Mouse (Mus musculus): ENCODE measurements at regions not wholly inside any gene's neighbourhood (a gene's known extent, or its start where the extent isn't known, plus 50 kb on each side); places are given as distances from the start of the nearest gene placed in this dataset.

GRCm38 (mm10) chr10:98702470-98703215 lies 211.6 kb upstream of the Atp2b1 start:
- Histone ChIP-seq H3K9me3 (ENCODE audit: control insufficient read depth, low read length) (no peaks in the 10 kb centered on the region), H3K27ac (no peak overlapping the region), H3K36me3 (replicated peaks; ENCODE audit: control insufficient read depth, insufficient read depth) (no peaks in the 10 kb centered on the region), H3K27me3 (ENCODE audit: control insufficient read depth, insufficient read depth, low read length) (no peaks in the 10 kb centered on the region), H3K4me2 (replicated peaks) (no peak overlapping the region), H3K4me3 (replicated peaks; ENCODE audit: low read length) (no peak overlapping the region), H3K9ac (no peak overlapping the region), H3K4me1 (replicated peaks; ENCODE audit: control insufficient read depth, insufficient read depth, low read length) (no peaks in the 10 kb centered on the region)
- ATAC-seq (ENCODE audit: low FRiP score): no peak
- 88% methylated on average over 5 of the region's 5 CpGs for WGBS
- no peak for DNase-seq (ENCODE audit: low spot score)

GRCm38 (mm10) chr10:98703642-98704293 lies 210.4 kb upstream of the Atp2b1 start:
- WGBS: 65% methylated on average over 2 of the region's 2 CpGs
- Histone ChIP-seq H3K4me3 (replicated peaks; ENCODE audit: low read length) (no peak overlapping the region), H3K4me2 (replicated peaks) (no peak overlapping the region), H3K9ac (no peak overlapping the region), H3K4me1 (replicated peaks; ENCODE audit: control insufficient read depth, insufficient read depth, low read length) (no peaks in the 10 kb centered on the region), H3K27ac (no peak overlapping the region), H3K27me3 (ENCODE audit: control insufficient read depth, insufficient read depth, low read length) (no peaks in the 10 kb centered on the region), H3K36me3 (replicated peaks; ENCODE audit: control insufficient read depth, insufficient read depth) (no peaks in the 10 kb centered on the region), H3K9me3 (ENCODE audit: control insufficient read depth, low read length) (no peaks in the 10 kb centered on the region)
- ATAC-seq (ENCODE audit: low FRiP score): no peak
- no peak for DNase-seq (ENCODE audit: low spot score)

- no peaks in the 10 kb centered on the region for H3K27me3 ChIP-seq (ENCODE audit: control insufficient read depth, insufficient read depth, low read length)
- H3K4me3 ChIP-seq (replicated peaks; ENCODE audit: low read length): no peak overlapping the region
- no peaks in the 10 kb centered on the region for H3K9me3 ChIP-seq (ENCODE audit: control insufficient read depth, low read length)
- H3K27ac ChIP-seq: no peak overlapping the region
- no peak overlapping the region for H3K4me2 ChIP-seq (replicated peaks)
- no peak overlapping the region for H3K9ac ChIP-seq
- DNase-seq (ENCODE audit: low spot score): no peak
- WGBS: 91% methylated on average over 6 of the region's 6 CpGs
- H3K4me1 ChIP-seq (replicated peaks; ENCODE audit: control insufficient read depth, insufficient read depth, low read length): no peaks in the 10 kb centered on the region
- no peak for ATAC-seq (ENCODE audit: low FRiP score)
- H3K36me3 ChIP-seq (replicated peaks; ENCODE audit: control insufficient read depth, insufficient read depth): no peaks in the 10 kb centered on the region
These were observed 209.6 kb upstream of the Atp2b1 start for GRCm38 (mm10) chr10:98704559-98704958.

GRCm38 (mm10) chr10:98717856-98718255 lies 196.3 kb upstream of the Atp2b1 start:
- Histone ChIP-seq H3K27ac (no peak overlapping the region), H3K4me2 (replicated peaks) (no peak overlapping the region), H3K9ac (no peak overlapping the region), H3K9me3 (ENCODE audit: control insufficient read depth, low read length) (no peaks in the 10 kb centered on the region), H3K4me1 (replicated peaks; ENCODE audit: control insufficient read depth, insufficient read depth, low read length) (no peaks in the 10 kb centered on the region), H3K36me3 (replicated peaks; ENCODE audit: control insufficient read depth, insufficient read depth) (no peaks in the 10 kb centered on the region), H3K4me3 (replicated peaks; ENCODE audit: low read length) (no peak overlapping the region), H3K27me3 (ENCODE audit: control insufficient read depth, insufficient read depth, low read length) (no peaks in the 10 kb centered on the region)
- ATAC-seq (ENCODE audit: low FRiP score) (no peak), DNase-seq (ENCODE audit: low spot score) (no peak)
- 90% methylated on average over 4 of the region's 4 CpGs for WGBS

- no peak for ATAC-seq (ENCODE audit: low FRiP score)
- 84% methylated on average over 4 of the region's 4 CpGs for WGBS
These were observed 195.5 kb upstream of the Atp2b1 start for GRCm38 (mm10) chr10:98718706-98719105.

GRCm38 (mm10) chr10:98720256-98721005 lies 193.8 kb upstream of the Atp2b1 start:
- no peak overlapping the region for H3K27ac ChIP-seq
- H3K4me2 ChIP-seq (replicated peaks): no peak overlapping the region
- no peaks in the 10 kb centered on the region for H3K27me3 ChIP-seq (ENCODE audit: control insufficient read depth, insufficient read depth, low read length)
- WGBS: 61% methylated on average over 6 of the region's 6 CpGs
- DNase-seq (ENCODE audit: low spot score) (no peak), ATAC-seq (ENCODE audit: low FRiP score) (no peak)
- no peaks in the 10 kb centered on the region for H3K9me3 ChIP-seq (ENCODE audit: control insufficient read depth, low read length)
- H3K4me3 ChIP-seq (replicated peaks; ENCODE audit: low read length): no peak overlapping the region
- H3K36me3 ChIP-seq (replicated peaks; ENCODE audit: control insufficient read depth, insufficient read depth): no peaks in the 10 kb centered on the region
- H3K4me1 ChIP-seq (replicated peaks; ENCODE audit: control insufficient read depth, insufficient read depth, low read length): no peaks in the 10 kb centered on the region
- no peak overlapping the region for H3K9ac ChIP-seq

More at GRCm38 (mm10) chr10:98718706-98719105, 195.5 kb upstream of the Atp2b1 start:
- DNase-seq (ENCODE audit: low spot score): no peak
- Histone ChIP-seq H3K4me3 (replicated peaks; ENCODE audit: low read length) (no peak overlapping the region), H3K27ac (no peak overlapping the region), H3K36me3 (replicated peaks; ENCODE audit: control insufficient read depth, insufficient read depth) (no peaks in the 10 kb centered on the region), H3K9ac (no peak overlapping the region), H3K4me2 (replicated peaks) (no peak overlapping the region), H3K4me1 (replicated peaks; ENCODE audit: control insufficient read depth, insufficient read depth, low read length) (no peaks in the 10 kb centered on the region), H3K27me3 (ENCODE audit: control insufficient read depth, insufficient read depth, low read length) (no peaks in the 10 kb centered on the region), H3K9me3 (ENCODE audit: control insufficient read depth, low read length) (no peaks in the 10 kb centered on the region)

- no peak for ATAC-seq (ENCODE audit: low FRiP score)
- no peak overlapping the region for H3K4me2 ChIP-seq (replicated peaks)
- H3K9me3 ChIP-seq (ENCODE audit: control insufficient read depth, low read length): no peaks in the 10 kb centered on the region
- DNase-seq (ENCODE audit: low spot score): no peak
- H3K36me3 ChIP-seq (replicated peaks; ENCODE audit: control insufficient read depth, insufficient read depth): no peaks in the 10 kb centered on the region
- H3K4me1 ChIP-seq (replicated peaks; ENCODE audit: control insufficient read depth, insufficient read depth, low read length): no peaks in the 10 kb centered on the region
- no peak overlapping the region for H3K27ac ChIP-seq
- H3K9ac ChIP-seq: no peak overlapping the region
- no peak overlapping the region for H3K4me3 ChIP-seq (replicated peaks; ENCODE audit: low read length)
- no peaks in the 10 kb centered on the region for H3K27me3 ChIP-seq (ENCODE audit: control insufficient read depth, insufficient read depth, low read length)
- 91% methylated on average over 5 of the region's 5 CpGs for WGBS
These were observed 189.1 kb upstream of the Atp2b1 start for GRCm38 (mm10) chr10:98725110-98725509.

GRCm38 (mm10) chr10:98727130-98727529 lies 187.1 kb upstream of the Atp2b1 start:
- no peaks in the 10 kb centered on the region for H3K4me1 ChIP-seq (replicated peaks; ENCODE audit: control insufficient read depth, insufficient read depth, low read length)
- H3K27ac ChIP-seq: no peak overlapping the region
- no peaks in the 10 kb centered on the region for H3K9me3 ChIP-seq (ENCODE audit: control insufficient read depth, low read length)
- DNase-seq (ENCODE audit: low spot score) (no peak), ATAC-seq (ENCODE audit: low FRiP score) (no peak)
- 92% methylated on average over 4 of the region's 4 CpGs for WGBS
- H3K27me3 ChIP-seq (ENCODE audit: control insufficient read depth, insufficient read depth, low read length): no peaks in the 10 kb centered on the region
- no peak overlapping the region for H3K4me3 ChIP-seq (replicated peaks; ENCODE audit: low read length)
- no peaks in the 10 kb centered on the region for H3K36me3 ChIP-seq (replicated peaks; ENCODE audit: control insufficient read depth, insufficient read depth)
- no peak overlapping the region for H3K9ac ChIP-seq
- H3K4me2 ChIP-seq (replicated peaks): no peak overlapping the region

GRCm38 (mm10) chr10:98728396-98729030 lies 185.7 kb upstream of the Atp2b1 start:
- ATAC-seq (ENCODE audit: low FRiP score) (no peak), DNase-seq (ENCODE audit: low spot score) (no peak)
- Histone ChIP-seq H3K4me1 (replicated peaks; ENCODE audit: control insufficient read depth, insufficient read depth, low read length) (no peaks in the 10 kb centered on the region), H3K4me3 (replicated peaks; ENCODE audit: low read length) (no peak overlapping the region), H3K4me2 (replicated peaks) (no peak overlapping the region), H3K9me3 (ENCODE audit: control insufficient read depth, low read length) (no peaks in the 10 kb centered on the region), H3K27me3 (ENCODE audit: control insufficient read depth, insufficient read depth, low read length) (no peaks in the 10 kb centered on the region), H3K27ac (no peak overlapping the region), H3K9ac (no peak overlapping the region), H3K36me3 (replicated peaks; ENCODE audit: control insufficient read depth, insufficient read depth) (no peaks in the 10 kb centered on the region)
- 88% methylated on average over 5 of the region's 5 CpGs for WGBS
